ENCODE assay signal across 9 mouse cellular contexts in genomic region chr7:28452361-28453005, GRCm38 (mm10). TPM values are rescaled to one million over a fixed set of nuclear protein-coding genes. Genes with fewer than 3 reads are reported as not detected.
DNase-seq lines count a peak whose midpoint lies in the region; ATAC-seq and TF ChIP-seq lines count a peak whose summit lies in the region.
"Had no signal": no experiment of that assay in that cellular context is flagged by ENCODE, and none has a peak within 500 bp of the region (broad histone marks: within the 10 kb centered on the region; RNA-seq: fewer than 3 reads in every experiment).

No protein-coding gene starts in this region.

- peak overlapping the region; percentile 87 for H3K4me3 ChIP-seq in lung, embryonic 16.5 days (ENCODE audit: low read length)
- peak overlapping the region; percentile 81 for H3K4me3 ChIP-seq in intestine, embryonic 15.5 days (replicated peaks)
- peak overlapping the region; percentile 98 for H3K4me3 ChIP-seq in olfactory bulb, adult 2 months (ENCODE audit: insufficient read depth, low read depth, low read length)

- H3K9me3 ChIP-seq in lung, embryonic 16.5 days (ENCODE audit: control insufficient read depth, low read length), result no peaks in the 10 kb centered on the region
- no peaks in the 10 kb centered on the region for H3K9me3 ChIP-seq in intestine, embryonic 15.5 days

- no peak for ATAC-seq in cerebellum, adult (ENCODE audit: insufficient number of reproducible peaks, low FRiP score, low TSS enrichment)
- ATAC-seq in lung, embryonic 16.5 days (ENCODE audit: low read depth), result peak; percentile 21; the same call in 1 of the 2 replicates
- ATAC-seq in intestine, embryonic 15.5 days, result peak; percentile 42; the same call in 1 of the 2 replicates

- intact Hi-C loops in left cerebral cortex, postnatal 14 days (cut with DNase I), result no loop called here

- peak overlapping the region; percentile 99 for H3K4me2 ChIP-seq in lung, embryonic 16.5 days (ENCODE audit: low read depth, low read length)
- H3K4me2 ChIP-seq in intestine, embryonic 15.5 days (replicated peaks), result peak overlapping the region; percentile 97

- TF ChIP-seq CTCF in olfactory bulb, adult 2 months (IDR thresholded peaks at IDR 0.05; ENCODE audit: insufficient read depth, low read depth, low read length), result no peak

- peaks cover 6% of the 10 kb centered on the region; the same call in 1 of the 2 replicates for H3K4me1 ChIP-seq in lung, embryonic 16.5 days (replicated peaks; ENCODE audit: control insufficient read depth, insufficient read depth, low read length)
- peaks cover 6% of the 10 kb centered on the region; the same call in 1 of the 2 replicates for H3K4me1 ChIP-seq in intestine, embryonic 15.5 days (replicated peaks)
- H3K4me1 ChIP-seq in olfactory bulb, adult 2 months (ENCODE audit: control insufficient read depth, insufficient read depth, low read length), result peaks cover 8% of the 10 kb centered on the region

- peak overlapping the region; percentile 87 for H3K9ac ChIP-seq in lung, embryonic 16.5 days (ENCODE audit: low read length)
- H3K9ac ChIP-seq in intestine, embryonic 15.5 days, result peak overlapping the region; percentile 75

- TF ChIP-seq POLR2A in olfactory bulb, adult 2 months (IDR thresholded peaks at IDR 0.05; ENCODE audit: insufficient read depth, low read depth, low read length), result no peak

- no peaks in the 10 kb centered on the region for H3K27me3 ChIP-seq in lung, embryonic 16.5 days (ENCODE audit: control insufficient read depth, insufficient read depth, low read depth, low read length)
- no peaks in the 10 kb centered on the region for H3K27me3 ChIP-seq in intestine, embryonic 15.5 days (replicated peaks)

- peaks cover 7% of the 10 kb centered on the region; the same call in 1 of the 2 replicates for H3K36me3 ChIP-seq in lung, embryonic 16.5 days (ENCODE audit: control insufficient read depth, insufficient read depth, low read length)
- no peaks in the 10 kb centered on the region for H3K36me3 ChIP-seq in intestine, embryonic 15.5 days

- 1% methylated on average over 24 of the region's 24 CpGs for WGBS in lung, embryonic 16.5 days
- 2% methylated on average over 22 of the region's 24 CpGs for WGBS in intestine, embryonic 15.5 days
- WGBS in olfactory bulb, adult 2 months, result 2% methylated on average over 23 of the region's 24 CpGs

- H3K27ac ChIP-seq in lung, embryonic 16.5 days (ENCODE audit: low read length), result peak overlapping the region; percentile 61; the same call in 1 of the 2 replicates
- no peak overlapping the region for H3K27ac ChIP-seq in intestine, embryonic 15.5 days
- no peak overlapping the region for H3K27ac ChIP-seq in olfactory bulb, adult 2 months (ENCODE audit: insufficient read depth, low read depth, low read length)

- peak; percentile 78 to 85 for DNase-seq in cerebellum, postnatal 10 days
- DNase-seq in lung, postnatal 25 days (ENCODE audit: low spot score), result no peak
- no peak for DNase-seq in layer of hippocampus, postnatal 36 days
- no peak for DNase-seq in left cerebral cortex, postnatal 14 days (ENCODE audit: low spot score in 2 of 2)
- DNase-seq: right cerebral cortex, postnatal 25 days had no signal

RNA-seq across cellular contexts. Expression of gene Lrfn1, which starts 0.7 kb away (rescaled TPM):
- polyA plus RNA-seq in lung, embryonic 16.5 days (2015; fragmentation: Nextera tagmentation; extraction: Ambion mirVana), result 1.5 and 1.8 TPM in 2 replicates
- 1.9 and 2.7 TPM in 2 replicates for polyA plus RNA-seq in intestine, embryonic 15.5 days (2015; fragmentation: Nextera tagmentation; extraction: Ambion mirVana)
- not detected in 2 replicates for polyA plus RNA-seq in olfactory bulb, adult 2 months (2012; ENCODE audit: insufficient read depth, insufficient read length, low replicate concordance, missing spikeins)
- 10 to 100 TPM; 64.3 to 72.3 TPM for total RNA-seq in layer of hippocampus, postnatal 36 days (2021)
- 10 to 100 TPM; 97.0 to 98.5 TPM for total RNA-seq in left cerebral cortex, postnatal 14 days (2021)

RNA-seq across cellular contexts. Expression of gene Gmfg, which starts 15.2 kb away (rescaled TPM):
- polyA plus RNA-seq in lung, embryonic 16.5 days (2015; fragmentation: Nextera tagmentation; extraction: Ambion mirVana), result 46.6 and 47.1 TPM in 2 replicates
- polyA plus RNA-seq in intestine, embryonic 15.5 days (2015; fragmentation: Nextera tagmentation; extraction: Ambion mirVana), result 17.5 and 19.9 TPM in 2 replicates
- not detected in 2 replicates for polyA plus RNA-seq in olfactory bulb, adult 2 months (2012; ENCODE audit: insufficient read depth, insufficient read length, low replicate concordance, missing spikeins)
- 1 to 10 TPM; 1.2 to 2.0 TPM for total RNA-seq in layer of hippocampus, postnatal 36 days (2021)
- 1 to 10 TPM; 2.6 to 3.3 TPM for total RNA-seq in left cerebral cortex, postnatal 14 days (2021)

RNA-seq across cellular contexts. Expression of gene Ifnl2, which starts 57.8 kb away (rescaled TPM):
- polyA plus RNA-seq in lung, embryonic 16.5 days (2015; fragmentation: Nextera tagmentation; extraction: Ambion mirVana), result not detected in 2 replicates
- polyA plus RNA-seq in intestine, embryonic 15.5 days (2015; fragmentation: Nextera tagmentation; extraction: Ambion mirVana), result not detected in 2 replicates
- polyA plus RNA-seq in olfactory bulb, adult 2 months (2012; ENCODE audit: insufficient read depth, insufficient read length, low replicate concordance, missing spikeins), result not detected in 2 replicates
- total RNA-seq in layer of hippocampus, postnatal 36 days (2021), result not detected
- not detected for total RNA-seq in left cerebral cortex, postnatal 14 days (2021)

RNA-seq across cellular contexts. Expression of gene Paf1, which starts 59.7 kb away (rescaled TPM):
- 87.6 and 89.7 TPM in 2 replicates for polyA plus RNA-seq in lung, embryonic 16.5 days (2015; fragmentation: Nextera tagmentation; extraction: Ambion mirVana)
- polyA plus RNA-seq in intestine, embryonic 15.5 days (2015; fragmentation: Nextera tagmentation; extraction: Ambion mirVana), result 70.8 and 78.9 TPM in 2 replicates
- polyA plus RNA-seq in olfactory bulb, adult 2 months (2012; ENCODE audit: insufficient read depth, insufficient read length, low replicate concordance, missing spikeins), result 1,326 TPM in 1 of 2 replicates, not detected in the other
- 10 to 100 TPM; 68.9 to 70.1 TPM for total RNA-seq in layer of hippocampus, postnatal 36 days (2021)
- 10 to 100 TPM; 59.9 to 60.0 TPM for total RNA-seq in left cerebral cortex, postnatal 14 days (2021)

RNA-seq across cellular contexts. Expression of gene Med29, which starts 60.0 kb away (rescaled TPM):
- 46.8 and 50.2 TPM in 2 replicates for polyA plus RNA-seq in lung, embryonic 16.5 days (2015; fragmentation: Nextera tagmentation; extraction: Ambion mirVana)
- 48.3 and 50.0 TPM in 2 replicates for polyA plus RNA-seq in intestine, embryonic 15.5 days (2015; fragmentation: Nextera tagmentation; extraction: Ambion mirVana)
- polyA plus RNA-seq in olfactory bulb, adult 2 months (2012; ENCODE audit: insufficient read depth, insufficient read length, low replicate concordance, missing spikeins), result not detected in 2 replicates
- 10 to 100 TPM; 18.3 to 19.6 TPM for total RNA-seq in layer of hippocampus, postnatal 36 days (2021)
- 10 to 100 TPM; 18.0 to 19.8 TPM for total RNA-seq in left cerebral cortex, postnatal 14 days (2021)

Comparison
In these comparisons a context has a peak if more than half of its experiments do, and no peak if none do; other contexts are left out.
1. DNase-seq: peak in cerebellum, postnatal 10 days (2 of 2); none in lung, postnatal 25 days (single experiment), layer of hippocampus, postnatal 36 days (0 of 2) and left cerebral cortex, postnatal 14 days (0 of 2).
2. Peak in every context shown above with its lines, with median percentiles within 50 percentile points of each other: H3K4me3 ChIP-seq.